Mouse (Mus musculus) testis, adult 2 months (tissue): ENCODE data around the gene Lmod1.

Experiments used
- CTCF ChIP-seq: fragments of 200-500 bp; IDR thresholded peaks from 2 replicates; pipeline ENCODE4 v1.5.1; 2012; ENCODE audit warnings: low read depth, mild to moderate bottlenecking, inconsistent platforms, low read length, moderate library complexity; ENCODE audit not compliant: control insufficient read depth, insufficient read depth, insufficient replicate concordance
- POLR2A ChIP-seq: fragments of 200-500 bp; IDR thresholded peaks from 2 replicates; pipeline ENCODE4 v1.6.1; 2012; ENCODE audit warnings: low read depth, mild to moderate bottlenecking, inconsistent platforms, low read length, moderate library complexity; ENCODE audit not compliant: control insufficient read depth

- no peak for TF ChIP-seq CTCF
- no peak for TF ChIP-seq POLR2A
Observed at GRCm38 (mm10) chr1:135367595-135367994, 43.0 kb downstream of the Lmod1 start.
